Mouse (Mus musculus) ES-E14 (cell line): ENCODE results near the gene Nat8f6.

Experiments used
- CHD2 ChIP-seq: IDR thresholded peaks from 2 replicates; pipeline ENCODE4 v1.6.1; 2014; ENCODE audit warnings: mild to moderate bottlenecking, low read depth, low read length, inconsistent platforms
- HCFC1 ChIP-seq: IDR thresholded peaks from 2 replicates; pipeline ENCODE4 v1.6.1; 2012; ENCODE audit warnings: low read length, inconsistent platforms, borderline replicate concordance; ENCODE audit not compliant: insufficient read depth
- ZNF384 ChIP-seq: IDR thresholded peaks from 2 replicates; pipeline ENCODE4 v1.6.1; 2012; ENCODE audit warnings: low read depth, low read length, inconsistent platforms

GRCm38 (mm10) chr6:85863136-85863535 is 42.4 kb upstream of the Nat8f6 start:
- no peak for TF ChIP-seq CHD2
- no peak for TF ChIP-seq ZNF384
- TF ChIP-seq HCFC1 = no peak
